27 mouse cellular contexts compared by ENCODE assay signal in genomic region chr2:26205761-26206160, GRCm38 (mm10). TPM values are rescaled to one million over a fixed set of nuclear protein-coding genes. Genes with fewer than 3 reads are reported as not detected.
DNase-seq lines count a peak whose midpoint lies in the region; ATAC-seq lines count a peak whose summit lies in the region.
"Had no signal": no experiment of that assay in that cellular context is flagged by ENCODE, and none has a peak within 500 bp of the region (broad histone marks: within the 10 kb centered on the region; RNA-seq: fewer than 3 reads in every experiment).

No protein-coding gene starts in this region.

- H3K36me3 ChIP-seq in forebrain, embryonic 12.5 days (replicated peaks) = peaks cover 10% of the 10 kb centered on the region
- H3K36me3 ChIP-seq in forebrain, embryonic 13.5 days (ENCODE audit: poor library complexity, severe bottlenecking) = peaks cover 14% of the 10 kb centered on the region
- peaks cover 10% of the 10 kb centered on the region for H3K36me3 ChIP-seq in hindbrain, embryonic 12.5 days
- peaks cover 7% of the 10 kb centered on the region for H3K36me3 ChIP-seq in hindbrain, embryonic 16.5 days (ENCODE audit: control insufficient read depth, insufficient read depth, low read length)
- peaks cover 5% of the 10 kb centered on the region for H3K36me3 ChIP-seq in neural tube, embryonic 11.5 days (ENCODE audit: control insufficient read depth, insufficient read depth, low read length)

- no peak overlapping the region for H3K4me2 ChIP-seq in forebrain, embryonic 12.5 days
- no peak overlapping the region for H3K4me2 ChIP-seq in forebrain, embryonic 13.5 days
- H3K4me2 ChIP-seq in hindbrain, embryonic 12.5 days (replicated peaks) = peak overlapping the region; percentile 42; the same call in 1 of the 2 replicates
- no peak overlapping the region for H3K4me2 ChIP-seq in hindbrain, embryonic 16.5 days (ENCODE audit: low read length)
- no peak overlapping the region for H3K4me2 ChIP-seq in neural tube, embryonic 11.5 days (ENCODE audit: low read depth)
- H3K4me2 ChIP-seq: heart, embryonic 11.5 days had no signal

- peak overlapping the region; percentile 29; the same call in 1 of the 2 replicates for H3K4me3 ChIP-seq in forebrain, embryonic 12.5 days (replicated peaks)
- H3K4me3 ChIP-seq in forebrain, embryonic 13.5 days = no peak overlapping the region
- H3K4me3 ChIP-seq in hindbrain, embryonic 12.5 days = peak overlapping the region; percentile 24; the same call in 1 of the 2 replicates
- H3K4me3 ChIP-seq in hindbrain, embryonic 16.5 days (ENCODE audit: low read length) = no peak overlapping the region
- peak overlapping the region; percentile 23 for H3K4me3 ChIP-seq in neural tube, embryonic 11.5 days (ENCODE audit: low read depth, low read length)
- H3K4me3 ChIP-seq: myocyte had no signal

- H3K4me1 ChIP-seq in forebrain, embryonic 12.5 days = peaks cover 35% of the 10 kb centered on the region
- H3K4me1 ChIP-seq in forebrain, embryonic 13.5 days = peaks cover 42% of the 10 kb centered on the region
- peaks cover 41% of the 10 kb centered on the region for H3K4me1 ChIP-seq in hindbrain, embryonic 12.5 days
- H3K4me1 ChIP-seq in hindbrain, embryonic 16.5 days (ENCODE audit: control insufficient read depth, insufficient read depth, low read depth, low read length) = peaks cover 15% of the 10 kb centered on the region
- peaks cover 28% of the 10 kb centered on the region for H3K4me1 ChIP-seq in neural tube, embryonic 11.5 days (ENCODE audit: control insufficient read depth, insufficient read depth, low read length)

- no peaks in the 10 kb centered on the region for H3K9me3 ChIP-seq in forebrain, embryonic 12.5 days
- no peaks in the 10 kb centered on the region for H3K9me3 ChIP-seq in forebrain, embryonic 13.5 days (replicated peaks)
- H3K9me3 ChIP-seq in hindbrain, embryonic 12.5 days (replicated peaks) = no peaks in the 10 kb centered on the region
- no peaks in the 10 kb centered on the region for H3K9me3 ChIP-seq in hindbrain, embryonic 16.5 days (ENCODE audit: control insufficient read depth, low read length)
- no peaks in the 10 kb centered on the region for H3K9me3 ChIP-seq in neural tube, embryonic 11.5 days (ENCODE audit: control insufficient read depth, low read length)

- no peak for ATAC-seq in forebrain, embryonic 12.5 days (ENCODE audit: low FRiP score)
- no peak for ATAC-seq in forebrain, embryonic 13.5 days
- ATAC-seq in hindbrain, embryonic 12.5 days (ENCODE audit: low FRiP score) = no peak
- no peak for ATAC-seq in hindbrain, embryonic 16.5 days
- no peak for ATAC-seq in neural tube, embryonic 11.5 days (ENCODE audit: insufficient read depth, low FRiP score, low TSS enrichment)
- no peak for ATAC-seq in megakaryocyte, adult 5-6 weeks (ENCODE audit: poor library complexity, severe bottlenecking)
- ATAC-seq: intestine, postnatal 0 days had no signal

- peaks cover 80% of the 10 kb centered on the region for H3K27me3 ChIP-seq in forebrain, embryonic 12.5 days
- peaks cover 80% of the 10 kb centered on the region for H3K27me3 ChIP-seq in forebrain, embryonic 13.5 days
- peaks cover 79% of the 10 kb centered on the region for H3K27me3 ChIP-seq in hindbrain, embryonic 12.5 days
- peaks cover 72% of the 10 kb centered on the region for H3K27me3 ChIP-seq in hindbrain, embryonic 16.5 days (replicated peaks; ENCODE audit: control insufficient read depth, insufficient read depth, low read length)
- peaks cover 73% of the 10 kb centered on the region for H3K27me3 ChIP-seq in neural tube, embryonic 11.5 days (ENCODE audit: control insufficient read depth, insufficient read depth, low read length)

- no peak overlapping the region for H3K27ac ChIP-seq in forebrain, embryonic 12.5 days
- no peak overlapping the region for H3K27ac ChIP-seq in forebrain, embryonic 13.5 days
- no peak overlapping the region for H3K27ac ChIP-seq in hindbrain, embryonic 12.5 days
- no peak overlapping the region for H3K27ac ChIP-seq in hindbrain, embryonic 16.5 days (ENCODE audit: low read depth, low read length)
- H3K27ac ChIP-seq in neural tube, embryonic 11.5 days (ENCODE audit: low read depth, low read length) = no peak overlapping the region
- H3K27ac ChIP-seq: liver, embryonic 14.5 days; macrophage; stomach, postnatal 0 days had no signal

- no peak for DNase-seq in neural tube, embryonic 11.5 days (ENCODE audit: low spot score)
- DNase-seq in neural tube, embryonic 10.5 days (ENCODE audit: extremely low spot score, low spot score) = no peak
- no peak for DNase-seq in layer of hippocampus, adult 9-11 months
- DNase-seq: cerebellum, adult 18-20 months; kidney, adult 9 months; lung, adult 2 months; right cerebral cortex, adult 18-20 months; thymus, adult 18-20 months had no signal

- H3K9ac ChIP-seq in forebrain, embryonic 12.5 days = 0 out of 2 replicates have a peak overlapping the region, but pooled peaks have one; percentile 17
- no peak overlapping the region for H3K9ac ChIP-seq in forebrain, embryonic 13.5 days
- H3K9ac ChIP-seq in hindbrain, embryonic 12.5 days = no peak overlapping the region
- H3K9ac ChIP-seq in hindbrain, embryonic 16.5 days (ENCODE audit: low read depth, low read length) = no peak overlapping the region
- no peak overlapping the region for H3K9ac ChIP-seq in neural tube, embryonic 11.5 days (ENCODE audit: low read length)
- H3K9ac ChIP-seq: liver, embryonic 14.5 days had no signal

- 9% methylated on average over 10 of the region's 10 CpGs for WGBS in forebrain, embryonic 12.5 days
- WGBS in forebrain, embryonic 13.5 days = 8% methylated on average over 10 of the region's 10 CpGs
- WGBS in hindbrain, embryonic 12.5 days = 10% methylated on average over 10 of the region's 10 CpGs
- 9% methylated on average over 10 of the region's 10 CpGs for WGBS in hindbrain, embryonic 16.5 days
- WGBS in neural tube, embryonic 11.5 days = 9% methylated on average over 10 of the region's 10 CpGs

RNA-seq across cellular contexts. Expression of gene Lhx3, which starts 2.3 kb away (rescaled TPM):
- polyA plus RNA-seq in forebrain, embryonic 12.5 days (2016; fragmentation: Nextera tagmentation; extraction: Ambion mirVana) = 0.15 TPM in 1 of 2 replicates, not detected in the other
- 0.09 and 0.21 TPM in 2 replicates for polyA plus RNA-seq in forebrain, embryonic 13.5 days (2015; fragmentation: Nextera tagmentation; extraction: Ambion mirVana)
- 8.7 and 12.0 TPM in 2 replicates for polyA plus RNA-seq in hindbrain, embryonic 12.5 days (2016; fragmentation: Nextera tagmentation; extraction: Ambion mirVana)
- 3.3 and 4.5 TPM in 2 replicates for polyA plus RNA-seq in hindbrain, embryonic 16.5 days (2015; fragmentation: Nextera tagmentation; extraction: Ambion mirVana)
- polyA plus RNA-seq in neural tube, embryonic 11.5 days (2014; fragmentation: Nextera tagmentation; extraction: Ambion mirVana) = 19.6 and 25.3 TPM in 2 replicates
- total RNA-seq in megakaryocyte, adult 5-6 weeks (2015) = not detected in 2 replicates
- total RNA-seq in megakaryocyte, adult 5-6 weeks (2017) = not detected in 2 replicates
- total RNA-seq: gastrocnemius, postnatal 14 days; granulocyte monocyte progenitor cell, adult 5-6 weeks; heart, postnatal 36 days; left cerebral cortex, postnatal 10 days had no signal
- polyA plus RNA-seq: cortical plate, adult 2 months; heart, embryonic 16.5 days; limb, embryonic 11.5 days; liver, embryonic 14.5 days; lung, adult 2 months; macrophage; myocyte; spleen, adult 2 months; stomach, postnatal 0 days had no signal

RNA-seq across cellular contexts. Expression of gene Qsox2, which starts 31.6 kb away (rescaled TPM):
- polyA plus RNA-seq in forebrain, embryonic 12.5 days (2016; fragmentation: Nextera tagmentation; extraction: Ambion mirVana) = 20.0 and 21.4 TPM in 2 replicates
- 13.5 and 15.7 TPM in 2 replicates for polyA plus RNA-seq in forebrain, embryonic 13.5 days (2015; fragmentation: Nextera tagmentation; extraction: Ambion mirVana)
- polyA plus RNA-seq in hindbrain, embryonic 12.5 days (2016; fragmentation: Nextera tagmentation; extraction: Ambion mirVana) = 19.6 and 20.3 TPM in 2 replicates
- 15.3 and 16.7 TPM in 2 replicates for polyA plus RNA-seq in hindbrain, embryonic 16.5 days (2015; fragmentation: Nextera tagmentation; extraction: Ambion mirVana)
- polyA plus RNA-seq in neural tube, embryonic 11.5 days (2014; fragmentation: Nextera tagmentation; extraction: Ambion mirVana) = 17.3 and 18.9 TPM in 2 replicates
- 3.5 and 4.7 TPM in 2 replicates for total RNA-seq in megakaryocyte, adult 5-6 weeks (2015)
- 1.9 and 2.5 TPM in 2 replicates for total RNA-seq in megakaryocyte, adult 5-6 weeks (2017)

Comparison
In these comparisons a context has a peak if more than half of its experiments do, and no peak if none do; other contexts are left out.
1. H3K4me3 ChIP-seq: peak in forebrain, embryonic 12.5 days (single experiment), hindbrain, embryonic 12.5 days (single experiment) and neural tube, embryonic 11.5 days (single experiment); none in forebrain, embryonic 13.5 days (single experiment) and hindbrain, embryonic 16.5 days (single experiment).